Comparison of ENCODE assay signal across 8 mouse cellular contexts in genomic region chr2:113756924-113757524, GRCm38 (mm10). TPM values are rescaled to one million over a fixed set of nuclear protein-coding genes. Genes with fewer than 3 reads are reported as not detected.
A peak's percentile ranks its signal among the peaks of the same experiment; 100 is the strongest.
DNase-seq lines count a peak whose midpoint lies in the region; ATAC-seq and TF ChIP-seq lines count a peak whose summit lies in the region.

No protein-coding gene starts in this region.

- peaks cover 19% of the 10 kb centered on the region for H3K4me1 ChIP-seq in embryonic facial prominence, embryonic 12.5 days
- H3K4me1 ChIP-seq in intestine, embryonic 16.5 days (ENCODE audit: control insufficient read depth, insufficient read depth, low read length) = peaks cover 15% of the 10 kb centered on the region
- peaks cover 25% of the 10 kb centered on the region for H3K4me1 ChIP-seq in neural tube, embryonic 15.5 days

- no peak for ATAC-seq in embryonic facial prominence, embryonic 12.5 days (ENCODE audit: insufficient number of reproducible peaks, insufficient read depth, low FRiP score, low TSS enrichment)
- ATAC-seq in intestine, embryonic 16.5 days = no peak
- no peak for ATAC-seq in neural tube, embryonic 15.5 days (ENCODE audit: low FRiP score)

- peaks cover 41% of the 10 kb centered on the region for H3K27me3 ChIP-seq in embryonic facial prominence, embryonic 12.5 days
- H3K27me3 ChIP-seq in intestine, embryonic 16.5 days (replicated peaks; ENCODE audit: control insufficient read depth, insufficient read depth, low read length) = peaks cover 32% of the 10 kb centered on the region
- peaks cover 18% of the 10 kb centered on the region for H3K27me3 ChIP-seq in neural tube, embryonic 15.5 days (replicated peaks)

- H3K9me3 ChIP-seq in embryonic facial prominence, embryonic 12.5 days = no peaks in the 10 kb centered on the region
- H3K9me3 ChIP-seq in intestine, embryonic 16.5 days (ENCODE audit: control insufficient read depth, low read length) = no peaks in the 10 kb centered on the region
- no peaks in the 10 kb centered on the region for H3K9me3 ChIP-seq in neural tube, embryonic 15.5 days (replicated peaks)

- H3K36me3 ChIP-seq in embryonic facial prominence, embryonic 12.5 days = no peaks in the 10 kb centered on the region
- H3K36me3 ChIP-seq in intestine, embryonic 16.5 days (ENCODE audit: control insufficient read depth, insufficient read depth, low read length) = no peaks in the 10 kb centered on the region
- no peaks in the 10 kb centered on the region for H3K36me3 ChIP-seq in neural tube, embryonic 15.5 days

- no peak overlapping the region for H3K27ac ChIP-seq in layer of hippocampus, adult 2 months
- H3K27ac ChIP-seq in embryonic facial prominence, embryonic 12.5 days = no peak overlapping the region
- peak overlapping the region; percentile 50 for H3K27ac ChIP-seq in intestine, embryonic 16.5 days (ENCODE audit: low read length)
- H3K27ac ChIP-seq in neural tube, embryonic 15.5 days (replicated peaks) = no peak overlapping the region

- peak overlapping the region; percentile 40 for H3K9ac ChIP-seq in embryonic facial prominence, embryonic 12.5 days
- H3K9ac ChIP-seq in intestine, embryonic 16.5 days (ENCODE audit: low read depth, low read length) = peak overlapping the region; percentile 60
- H3K9ac ChIP-seq in neural tube, embryonic 15.5 days (replicated peaks) = peak overlapping the region; percentile 55

- H3K4me3 ChIP-seq in layer of hippocampus, adult 2 months = peak overlapping the region; percentile 52
- peak overlapping the region; percentile 56 for H3K4me3 ChIP-seq in embryonic facial prominence, embryonic 12.5 days
- H3K4me3 ChIP-seq in intestine, embryonic 16.5 days (ENCODE audit: low read length) = peak overlapping the region; percentile 51
- peak overlapping the region; percentile 59 for H3K4me3 ChIP-seq in neural tube, embryonic 15.5 days (replicated peaks)

- WGBS in embryonic facial prominence, embryonic 12.5 days = under 1% methylated on average over 12 of the region's 12 CpGs
- WGBS in intestine, embryonic 16.5 days = 5% methylated on average over 12 of the region's 12 CpGs
- 3% methylated on average over 12 of the region's 12 CpGs for WGBS in neural tube, embryonic 15.5 days

- DNase-seq in layer of hippocampus, adult 2 months (ENCODE audit: low spot score in 2 of 2) = no peak
- DNase-seq in layer of hippocampus, adult 8-10 months (ENCODE audit: low spot score in 2 of 2) = no peak
- DNase-seq in adrenal gland, postnatal 36 days = no peak
- DNase-seq in right cerebral cortex, postnatal 10 days (ENCODE audit: low spot score in 2 of 2) = no peak
- DNase-seq in layer of hippocampus, postnatal 10 days (ENCODE audit: low spot score in 2 of 2) = no peak

- peak overlapping the region; percentile 97 for H3K4me2 ChIP-seq in embryonic facial prominence, embryonic 12.5 days (replicated peaks)
- peak overlapping the region; percentile 80 for H3K4me2 ChIP-seq in intestine, embryonic 16.5 days (ENCODE audit: low read depth, low read length)
- H3K4me2 ChIP-seq in neural tube, embryonic 15.5 days = peak overlapping the region; percentile 96

- no peak for TF ChIP-seq CTCF in layer of hippocampus, adult 2 months (conservative IDR thresholded peaks at IDR 0.05)

RNA-seq across cellular contexts. Expression of gene Grem1, which starts 1.4 kb away (rescaled TPM):
- 1 to 10 TPM; 4.6 to 5.0 TPM for total RNA-seq in layer of hippocampus, adult 2 months (2021)
- total RNA-seq in layer of hippocampus, adult 8-10 months (2022) = 1 to 10 TPM; 3.2 to 7.3 (median 4.8) TPM
- 2.7 and 4.0 TPM in 2 replicates for polyA plus RNA-seq in embryonic facial prominence, embryonic 12.5 days (2016; fragmentation: Nextera tagmentation; extraction: Ambion mirVana)
- polyA plus RNA-seq in intestine, embryonic 16.5 days (2015; fragmentation: Nextera tagmentation; extraction: Ambion mirVana) = 7.2 and 8.8 TPM in 2 replicates
- polyA plus RNA-seq in neural tube, embryonic 15.5 days (2015; fragmentation: Nextera tagmentation; extraction: Ambion mirVana) = 2.7 and 3.0 TPM in 2 replicates
- under 1 TPM; 0.20 TPM for total RNA-seq in adrenal gland, postnatal 36 days (2021)
- total RNA-seq in layer of hippocampus, postnatal 10 days (2021) = 1 to 10 TPM; 1.7 to 1.9 TPM
